Mouse (Mus musculus) liver, embryonic 14.5 days (tissue): ENCODE data around the gene Tyrobp.

Experiments used
- CTCF ChIP-seq: IDR thresholded peaks from 2 replicates; pipeline ENCODE4 v1.5.1; 2016; ENCODE audit warnings: antibody characterized with exemption, low read depth, control low read depth
- EP300 ChIP-seq: IDR thresholded peaks from 2 replicates; pipeline ENCODE4 v1.6.1; 2016; ENCODE audit warnings: antibody characterized with exemption, low read depth

GRCm38 (mm10) chr7:30422560-30422959, 9.0 kb downstream of the Tyrobp start:
- TF ChIP-seq CTCF (no peak), EP300 (no peak)
